Mouse (Mus musculus): ENCODE data around the gene Igsf21. TPM values are rescaled to one million over a fixed set of nuclear protein-coding genes. Genes with fewer than 3 reads are reported as not detected.

Igsf21 gene
- polyA plus RNA-seq, 1 experiment from 2014 or later = 50.9 TPM

DNA sequence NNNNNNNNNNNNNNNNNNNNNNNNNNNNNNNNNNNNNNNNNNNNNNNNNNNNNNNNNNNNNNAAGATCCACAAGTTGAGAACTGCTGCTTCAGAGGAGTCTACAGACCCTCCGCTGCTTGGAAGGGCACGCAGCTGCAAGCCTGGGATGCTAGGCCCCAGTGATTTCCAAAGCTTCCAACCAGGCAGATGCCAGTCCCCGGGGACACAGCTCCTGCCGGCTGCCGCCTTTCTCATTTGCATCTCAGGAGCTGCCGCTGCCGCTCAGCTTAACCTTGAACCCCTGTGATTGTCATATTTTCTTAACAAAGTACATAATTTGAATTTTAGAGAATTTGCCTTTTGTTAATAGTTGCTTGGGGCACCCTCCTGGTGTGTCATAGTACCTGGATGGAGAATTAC lies 259.7 kb downstream of the Igsf21 start:
- ATAC-seq = no peak
- no peak overlapping the region for H3K4me2 ChIP-seq (ENCODE audit: low read length)
- H3K36me3 ChIP-seq (ENCODE audit: control insufficient read depth, insufficient read depth) = no peaks in the 10 kb centered on the region
- no peak overlapping the region for H3K9ac ChIP-seq (replicated peaks; ENCODE audit: low read depth, low read length)
- no peak overlapping the region for H3K4me3 ChIP-seq (replicated peaks; ENCODE audit: low read length)
- no peak overlapping the region for H3K27ac ChIP-seq (ENCODE audit: low read length)
- no peaks in the 10 kb centered on the region for H3K9me3 ChIP-seq (ENCODE audit: control insufficient read depth, low read length)
- WGBS = 20% methylated on average over 7 of the region's 7 CpGs
- H3K4me1 ChIP-seq (replicated peaks; ENCODE audit: control insufficient read depth, insufficient read depth, low read length) = no peaks in the 10 kb centered on the region
- H3K27me3 ChIP-seq (replicated peaks; ENCODE audit: control insufficient read depth, insufficient read depth, low read length) = no peaks in the 10 kb centered on the region

DNA sequence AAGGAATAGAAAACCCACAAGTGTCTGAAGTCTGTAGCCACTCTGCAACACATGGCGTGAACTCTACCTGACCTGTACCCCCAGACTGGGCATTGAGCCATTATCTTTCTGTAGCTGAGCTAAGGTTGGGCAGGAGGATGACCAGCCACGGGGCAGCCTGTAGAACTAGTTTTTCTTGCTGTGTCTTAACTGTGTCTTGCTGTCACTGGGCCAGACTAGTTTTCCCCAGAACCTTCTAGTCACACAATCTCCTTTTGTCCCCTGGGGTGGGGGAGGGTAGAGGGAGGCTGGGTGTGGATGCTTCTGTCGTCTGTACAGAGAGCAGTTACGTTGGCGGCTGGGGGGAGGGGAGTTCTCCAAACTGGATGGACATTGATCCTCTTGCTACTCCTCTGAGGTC lies 267.9 kb downstream of the Igsf21 start:
- Histone ChIP-seq H3K9ac (replicated peaks; ENCODE audit: low read depth, low read length) (no peak overlapping the region), H3K9me3 (ENCODE audit: control insufficient read depth, low read length) (no peaks in the 10 kb centered on the region), H3K27me3 (replicated peaks; ENCODE audit: control insufficient read depth, insufficient read depth, low read length) (no peaks in the 10 kb centered on the region), H3K4me3 (replicated peaks; ENCODE audit: low read length) (no peak overlapping the region), H3K4me1 (replicated peaks; ENCODE audit: control insufficient read depth, insufficient read depth, low read length) (no peaks in the 10 kb centered on the region; the same call in 1 of the 2 replicates), H3K27ac (ENCODE audit: low read length) (no peak overlapping the region), H3K4me2 (ENCODE audit: low read length) (no peak overlapping the region), H3K36me3 (ENCODE audit: control insufficient read depth, insufficient read depth) (no peaks in the 10 kb centered on the region)
- WGBS = 43% methylated on average over 5 of the region's 5 CpGs
- ATAC-seq = no peak

DNA sequence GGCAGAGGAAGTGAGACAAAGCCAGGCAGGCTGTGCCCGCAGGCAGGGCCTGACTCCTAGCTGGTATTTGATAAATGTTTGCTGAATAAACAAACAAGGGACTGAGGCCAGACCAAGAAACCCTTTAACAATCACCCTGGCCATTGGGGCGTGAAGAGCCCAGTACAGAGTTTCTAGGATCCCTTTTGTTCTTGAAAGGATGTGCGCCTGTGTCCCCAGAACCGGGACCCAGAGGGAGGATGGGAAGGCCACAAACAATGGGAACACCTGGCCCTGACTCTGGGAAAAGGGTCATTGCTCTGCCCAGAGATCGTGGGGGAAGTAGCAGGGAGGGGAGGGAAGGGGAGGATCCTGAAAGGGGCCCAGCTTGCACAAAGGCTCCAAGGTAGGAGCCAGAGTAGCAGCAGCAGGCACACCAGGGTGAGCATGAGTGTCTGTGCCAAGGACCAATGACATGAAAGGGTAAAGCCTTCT lies 269.2 kb downstream of the Igsf21 start:
- Histone ChIP-seq H3K27ac (ENCODE audit: low read length) (no peak overlapping the region), H3K36me3 (ENCODE audit: control insufficient read depth, insufficient read depth) (no peaks in the 10 kb centered on the region), H3K4me1 (replicated peaks; ENCODE audit: control insufficient read depth, insufficient read depth, low read length) (no peaks in the 10 kb centered on the region; the same call in 1 of the 2 replicates), H3K4me3 (replicated peaks; ENCODE audit: low read length) (no peak overlapping the region), H3K9ac (replicated peaks; ENCODE audit: low read depth, low read length) (no peak overlapping the region), H3K9me3 (ENCODE audit: control insufficient read depth, low read length) (no peaks in the 10 kb centered on the region), H3K27me3 (replicated peaks; ENCODE audit: control insufficient read depth, insufficient read depth, low read length) (no peaks in the 10 kb centered on the region), H3K4me2 (ENCODE audit: low read length) (no peak overlapping the region)
- no peak for ATAC-seq
- WGBS = 8% methylated on average over 5 of the region's 5 CpGs
